Mouse (Mus musculus) brain, adult 2 months (tissue): ENCODE data around the gene Copz2.

Experiments used
- DNase-seq: peaks from one replicate; pipeline ENCODE4 v3.0.0; 2011; ENCODE audit warnings: low read depth, low spot score

Gene Copz2

DNA sequence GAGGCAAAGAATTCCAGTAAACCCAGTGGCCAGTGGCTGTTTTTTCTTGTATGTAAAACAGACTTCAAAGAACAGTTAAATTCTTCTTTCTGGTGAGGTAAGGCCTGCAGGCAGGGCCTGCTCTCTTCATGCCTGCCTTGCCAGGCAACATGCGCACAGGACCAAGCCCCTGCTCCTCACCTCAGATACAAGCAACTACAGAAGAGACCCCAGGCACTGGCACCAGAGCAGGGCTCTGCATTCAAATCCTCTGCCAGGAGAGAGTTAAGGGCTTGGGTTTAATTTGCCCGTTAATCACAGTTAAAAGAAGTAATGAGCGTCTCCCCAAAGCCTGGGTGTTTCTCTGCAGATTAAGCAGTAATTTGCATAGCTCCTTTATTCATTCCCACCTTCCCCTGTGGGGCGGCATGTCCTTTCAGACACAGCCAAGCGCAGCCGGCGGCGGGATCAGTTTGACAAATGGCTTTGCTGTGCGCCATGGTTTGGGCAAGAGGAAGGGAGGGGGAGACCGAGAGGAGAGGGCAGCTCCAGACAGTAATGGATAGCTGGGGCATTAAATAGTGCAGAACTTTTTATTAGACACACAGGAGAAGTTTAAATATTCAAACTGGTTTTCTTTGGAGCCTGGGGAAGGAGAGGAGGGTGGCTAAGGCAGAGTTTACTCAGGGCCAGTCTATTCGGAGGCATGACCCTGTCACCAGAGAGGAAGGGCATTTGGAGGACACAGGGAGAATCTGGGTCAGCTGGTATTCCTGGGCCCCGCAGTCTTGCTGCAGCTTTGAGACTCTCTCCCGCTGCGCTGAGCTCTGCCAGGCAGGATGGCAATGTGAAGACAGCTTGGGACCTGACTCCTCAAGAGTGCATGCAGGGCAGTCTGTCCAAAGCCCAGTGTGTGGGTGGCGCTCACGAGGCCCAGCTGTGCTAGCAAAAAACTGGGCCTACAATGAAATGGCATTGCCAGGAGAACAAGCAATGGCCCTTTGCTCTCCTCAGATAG is 53.3 kb downstream of the Copz2 start:
- peak; percentile 65 for DNase-seq

DNA sequence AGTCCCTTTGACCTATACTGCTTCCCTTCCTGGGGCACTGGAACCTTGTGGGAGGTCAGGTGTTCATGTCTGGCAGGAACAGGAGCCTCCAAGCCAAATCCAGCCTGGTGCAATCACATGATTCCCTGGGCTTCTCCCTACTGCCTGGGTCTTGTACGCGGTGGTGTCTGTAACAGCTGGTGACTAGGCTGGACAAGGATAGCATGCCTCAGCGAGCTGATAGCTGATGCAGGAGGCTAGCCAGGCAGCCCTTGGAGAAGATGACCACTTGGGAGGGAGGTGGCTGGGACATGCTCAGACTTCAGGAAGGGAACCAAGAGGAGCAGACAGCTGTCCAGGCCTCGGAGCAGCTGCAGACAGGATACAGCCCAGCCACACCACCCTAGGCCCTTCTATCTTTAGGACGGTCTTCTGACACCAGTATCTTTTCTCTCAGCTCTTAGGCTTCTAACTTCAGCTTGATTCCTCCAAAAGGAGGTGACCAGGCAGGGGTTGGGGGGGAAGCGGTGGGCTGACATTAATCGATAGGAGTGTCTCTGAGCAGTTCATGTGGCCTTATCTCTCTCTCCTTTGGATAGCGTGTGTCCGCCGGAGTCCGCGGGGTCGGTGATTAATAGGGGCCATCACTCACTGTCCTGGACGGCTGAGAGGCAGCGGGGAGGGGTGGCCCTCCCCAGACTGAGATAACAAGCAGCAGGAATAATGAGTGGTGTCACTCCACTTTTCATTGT is 56.9 kb downstream of the Copz2 start:
- peak; percentile 21 for DNase-seq

DNA sequence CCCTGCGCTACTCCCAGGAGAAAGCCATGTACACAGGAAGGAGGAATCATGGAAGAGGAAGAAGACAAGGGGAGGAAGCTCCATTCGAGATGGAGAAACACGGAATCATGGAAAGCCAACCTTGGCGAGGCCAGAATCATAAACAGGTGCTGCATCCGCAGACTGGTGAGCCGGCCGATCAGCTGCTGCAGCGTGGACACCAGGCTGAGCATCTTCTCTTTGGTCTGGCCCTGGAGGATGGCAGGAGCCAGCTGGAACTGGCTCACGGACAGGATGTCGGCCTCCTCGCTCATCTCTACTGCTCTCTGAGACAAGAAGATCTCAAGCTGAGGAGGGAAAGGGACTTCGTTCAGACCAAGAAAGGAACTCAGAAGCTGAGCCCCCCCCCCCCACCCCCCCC is 58.9 kb downstream of the Copz2 start:
- no peak for DNase-seq

DNA sequence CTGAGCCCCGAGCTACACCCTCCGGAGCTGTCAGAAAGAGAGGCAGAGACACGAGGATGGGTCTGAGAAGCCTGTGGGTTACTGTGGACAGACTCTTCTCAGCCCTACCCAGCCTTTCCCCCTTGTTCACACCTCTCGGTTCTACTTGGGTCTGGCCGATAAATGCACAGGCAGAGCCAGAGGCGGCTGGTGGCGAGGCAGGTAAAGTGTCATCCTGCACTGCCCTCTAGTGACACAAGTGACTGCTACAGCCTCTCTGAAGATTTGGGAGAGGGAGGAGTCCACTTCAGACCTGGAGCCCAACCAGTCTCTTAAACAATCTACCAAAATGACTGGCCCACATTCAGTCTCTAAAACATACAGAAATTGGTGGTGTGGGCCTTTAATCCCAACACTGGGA is 60.3 kb downstream of the Copz2 start:
- DNase-seq, result peak; percentile 89
